Mouse (Mus musculus) kidney, adult 11 months (tissue): ENCODE measurements around the gene Lama1.
"Not testable (repeated sequence)": the region's sequence is repeated elsewhere in the genome, so short reads cannot be mapped to it uniquely, and the experiment has no call there.

Experiments used
- DNase-seq: peaks from one replicate; pipeline ENCODE4 v3.0.0; 2022

Lama1 gene

GRCm38 (mm10) chr17:67841494-67841893 lies 144.4 kb downstream of the Lama1 start:
- not testable (repeated sequence) for DNase-seq

GRCm38 (mm10) chr17:67861080-67861630 lies 164.1 kb downstream of the Lama1 start:
- DNase-seq: no peak

- DNase-seq: peak; percentile 21
Observed at GRCm38 (mm10) chr17:67861744-67862535, 164.9 kb downstream of the Lama1 start.

- DNase-seq: no peak
Observed at GRCm38 (mm10) chr17:67864363-67864762, 167.3 kb downstream of the Lama1 start.

GRCm38 (mm10) chr17:67864912-67865311 lies 167.9 kb downstream of the Lama1 start:
- DNase-seq: no peak

- DNase-seq: no peak
Observed at GRCm38 (mm10) chr17:67866026-67866425, 169.0 kb downstream of the Lama1 start.

- no peak for DNase-seq
Observed at GRCm38 (mm10) chr17:67866541-67867241, 169.6 kb downstream of the Lama1 start.

GRCm38 (mm10) chr17:67869731-67870601 lies 172.9 kb downstream of the Lama1 start:
- DNase-seq: peak; percentile 28
